Mouse (Mus musculus) B cell, adult 2 months (primary cell): Measurements from ENCODE around the gene Spin2f.
"Not testable (repeated sequence)": the region's sequence is repeated elsewhere in the genome, so short reads cannot be mapped to it uniquely, and the experiment has no call there.

Source experiments
- DNase-seq, 2 experiments: peaks; one replicate each; pipeline ENCODE4 v3.0.0; 2022

Spin2f gene

GRCm38 (mm10) chrX:31253594-31253993, at the start of gene Spin2f:
TSS of gene Spin2f (plus strand) at chrX:31253894.
- not testable (repeated sequence) for DNase-seq

- DNase-seq: not testable (repeated sequence)
Measured at GRCm38 (mm10) chrX:31212136-31212535, 41.6 kb upstream of the Spin2f start.

GRCm38 (mm10) chrX:31223536-31223935, 30.2 kb upstream of the Spin2f start:
- not testable (repeated sequence) for DNase-seq

- not testable (repeated sequence) for DNase-seq
Measured at GRCm38 (mm10) chrX:31235088-31235487, 18.6 kb upstream of the Spin2f start.

GRCm38 (mm10) chrX:31241754-31242153, 11.9 kb upstream of the Spin2f start:
- DNase-seq: not testable (repeated sequence)
